Mouse (Mus musculus): ENCODE data around the gene Rem2. TPM values are rescaled to one million over a fixed set of nuclear protein-coding genes. Genes with fewer than 3 reads are reported as not detected.

Gene Rem2
- polyA plus RNA-seq, 1 experiment from 2014 or later = 40.0 TPM

DNA sequence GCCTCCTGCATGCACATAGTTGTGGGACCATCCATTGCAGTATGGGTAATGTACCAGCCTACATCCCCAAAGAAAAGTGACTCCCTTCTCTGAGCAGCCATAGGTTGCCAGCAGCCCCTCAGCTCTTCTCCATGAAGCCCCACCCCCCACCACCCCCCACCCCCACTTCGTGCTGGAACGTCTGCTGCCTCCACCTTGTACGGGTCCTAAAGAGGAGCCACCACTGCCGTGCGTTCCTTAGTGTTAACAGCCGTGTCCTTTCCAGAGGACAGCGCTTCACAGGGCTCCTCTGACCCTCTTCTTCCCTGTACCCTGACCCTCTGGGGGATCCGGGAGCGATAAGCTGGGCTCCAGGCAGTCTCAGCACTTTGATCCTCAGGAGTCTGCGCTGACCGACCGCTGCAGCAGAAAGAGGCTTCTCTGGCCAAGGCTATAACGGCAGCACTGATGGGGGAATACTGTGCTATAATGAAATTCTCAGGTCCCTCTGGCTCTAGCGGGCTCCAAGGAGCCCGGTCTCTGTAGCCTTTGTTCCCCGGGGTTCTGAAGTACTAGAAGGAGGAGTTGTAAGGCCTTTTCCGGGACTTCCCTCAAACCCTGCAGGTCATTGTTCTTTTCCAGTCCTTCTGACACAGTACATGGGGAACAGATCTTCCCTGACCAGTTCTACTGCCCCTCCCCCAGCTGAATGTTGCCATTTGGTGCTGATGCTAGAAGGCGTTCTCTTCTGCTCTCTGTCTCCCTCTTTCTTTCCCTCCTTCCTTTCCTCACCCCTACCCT is 51.5 kb downstream of the Rem2 start:
- H3K4me1 ChIP-seq (replicated peaks; ENCODE audit: control insufficient read depth, insufficient read depth, low read length) = no peaks in the 10 kb centered on the region; the same call in 1 of the 2 replicates
- H3K9ac ChIP-seq (ENCODE audit: low read depth, low read length) = peak overlapping the region; percentile 65
- no peaks in the 10 kb centered on the region for H3K27me3 ChIP-seq (ENCODE audit: control insufficient read depth, insufficient read depth, low read length)
- DNase-seq (ENCODE audit: low spot score) = peak; percentile 68
- peak overlapping the region; percentile 33 for H3K4me3 ChIP-seq (ENCODE audit: low read depth, low read length)
- WGBS = under 1% methylated on average over 18 of the region's 18 CpGs
- H3K36me3 ChIP-seq (ENCODE audit: control insufficient read depth, insufficient read depth, low read length) = no peaks in the 10 kb centered on the region
- H3K4me2 ChIP-seq (replicated peaks; ENCODE audit: low read depth, low read length) = peak overlapping the region; percentile 63
- H3K9me3 ChIP-seq (ENCODE audit: control insufficient read depth, low read length) = no peaks in the 10 kb centered on the region
- peak overlapping the region; percentile 82 for H3K27ac ChIP-seq (ENCODE audit: low read depth, low read length)
- peak; percentile 81 for ATAC-seq (ENCODE audit: low FRiP score)

DNA sequence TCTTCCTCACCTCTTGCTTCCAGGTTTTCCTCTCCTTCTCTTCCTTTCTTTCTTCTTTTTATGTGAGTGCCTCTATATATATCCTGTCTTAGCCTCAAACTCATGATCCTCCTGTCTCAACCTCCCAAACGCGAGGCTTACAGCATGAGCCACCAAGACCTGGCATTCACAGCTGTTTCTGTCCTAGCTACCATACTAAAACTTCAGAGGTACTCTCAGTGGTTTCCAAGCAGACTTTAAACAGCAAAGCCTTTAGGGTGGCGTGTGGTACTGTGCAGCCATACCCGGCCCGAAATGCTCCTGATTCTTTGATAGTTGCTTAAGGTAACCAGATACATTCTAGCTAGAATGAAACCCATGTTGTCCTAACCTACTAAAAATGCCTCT is 52.1 kb downstream of the Rem2 start:
- 18% methylated on average over 5 of the region's 5 CpGs for WGBS
- ATAC-seq (ENCODE audit: low FRiP score) (peak; percentile 20; the same call in 1 of the 2 replicates), DNase-seq (ENCODE audit: low spot score) (no peak)
- Histone ChIP-seq H3K9me3 (ENCODE audit: control insufficient read depth, low read length) (no peaks in the 10 kb centered on the region), H3K9ac (ENCODE audit: low read depth, low read length) (no peak overlapping the region; the same call in 1 of the 2 replicates), H3K4me3 (ENCODE audit: low read depth, low read length) (no peak overlapping the region), H3K27ac (ENCODE audit: low read depth, low read length) (peak overlapping the region; percentile 82), H3K4me2 (replicated peaks; ENCODE audit: low read depth, low read length) (no peak overlapping the region), H3K36me3 (ENCODE audit: control insufficient read depth, insufficient read depth, low read length) (no peaks in the 10 kb centered on the region), H3K4me1 (replicated peaks; ENCODE audit: control insufficient read depth, insufficient read depth, low read length) (no peaks in the 10 kb centered on the region; the same call in 1 of the 2 replicates), H3K27me3 (ENCODE audit: control insufficient read depth, insufficient read depth, low read length) (no peaks in the 10 kb centered on the region)

DNA sequence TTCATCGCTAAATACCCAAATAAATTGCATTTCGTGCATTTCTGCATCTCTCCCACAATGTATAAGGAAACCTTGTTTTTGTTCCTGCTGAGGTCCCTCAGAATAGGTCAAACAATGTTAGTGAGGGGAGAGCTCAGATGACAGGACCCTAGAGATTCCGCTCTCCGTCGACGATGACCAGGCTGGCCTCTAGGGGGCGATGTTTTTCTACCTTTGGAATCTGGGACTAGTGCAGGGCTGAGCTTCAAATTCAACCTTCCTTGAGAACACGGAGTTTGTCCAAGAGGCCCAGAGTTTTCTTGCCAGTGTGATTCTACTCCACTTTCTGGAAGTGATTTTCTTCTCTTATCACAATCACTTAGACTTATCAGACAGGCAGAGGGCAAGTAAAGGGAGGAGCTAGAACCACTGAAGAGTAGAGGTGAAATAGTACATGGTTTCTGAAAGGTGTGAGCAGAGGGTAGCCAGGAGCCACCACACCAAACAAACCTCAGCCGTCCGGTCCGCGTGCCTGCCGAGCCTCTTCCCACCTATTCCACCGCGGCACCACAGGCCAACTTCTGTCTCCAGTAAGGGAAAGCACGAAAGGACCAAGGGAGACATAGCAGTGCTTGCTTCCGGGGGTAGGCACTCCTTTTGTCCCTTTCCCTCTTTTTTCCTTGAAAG is 52.7 kb downstream of the Rem2 start:
- Histone ChIP-seq H3K36me3 (ENCODE audit: control insufficient read depth, insufficient read depth, low read length) (no peaks in the 10 kb centered on the region), H3K4me3 (ENCODE audit: low read depth, low read length) (no peak overlapping the region), H3K4me1 (replicated peaks; ENCODE audit: control insufficient read depth, insufficient read depth, low read length) (no peaks in the 10 kb centered on the region; the same call in 1 of the 2 replicates), H3K27me3 (ENCODE audit: control insufficient read depth, insufficient read depth, low read length) (no peaks in the 10 kb centered on the region), H3K4me2 (replicated peaks; ENCODE audit: low read depth, low read length) (no peak overlapping the region), H3K27ac (ENCODE audit: low read depth, low read length) (no peak overlapping the region), H3K9me3 (ENCODE audit: control insufficient read depth, low read length) (no peaks in the 10 kb centered on the region), H3K9ac (ENCODE audit: low read depth, low read length) (no peak overlapping the region)
- DNase-seq (ENCODE audit: low spot score) (peak; percentile 96), ATAC-seq (ENCODE audit: low FRiP score) (peak; percentile 81; the same call in 1 of the 2 replicates)
- WGBS = 11% methylated on average over 17 of the region's 17 CpGs

Other genes starting within 250 kb of the Rem2 start
- 270 and 300 TPM in 2 replicates for gene Dad1, start 222.0 kb upstream of the Rem2 start, polyA plus RNA-seq (2014; fragmentation: Nextera tagmentation; extraction: Ambion mirVana)
- 44.0 and 47.2 TPM in 2 replicates for gene Abhd4, start 221.9 kb upstream of the Rem2 start, polyA plus RNA-seq (2014; fragmentation: Nextera tagmentation; extraction: Ambion mirVana)
- not detected in 2 replicates for gene Olfr49, start 191.2 kb upstream of the Rem2 start, polyA plus RNA-seq (2014; fragmentation: Nextera tagmentation; extraction: Ambion mirVana)
- 46.7 and 47.2 TPM in 2 replicates for gene Oxa1l, start 115.3 kb upstream of the Rem2 start, polyA plus RNA-seq (2014; fragmentation: Nextera tagmentation; extraction: Ambion mirVana)
- 4.3 and 4.8 TPM in 2 replicates for gene Slc7a7, start 58.3 kb upstream of the Rem2 start, polyA plus RNA-seq (2014; fragmentation: Nextera tagmentation; extraction: Ambion mirVana)
- 206 and 231 TPM in 2 replicates for gene Mrpl52, start 49.2 kb upstream of the Rem2 start, polyA plus RNA-seq (2014; fragmentation: Nextera tagmentation; extraction: Ambion mirVana)
- gene Mmp14, start 44.5 kb upstream of the Rem2 start, polyA plus RNA-seq (2014; fragmentation: Nextera tagmentation; extraction: Ambion mirVana) = 71.2 and 73.1 TPM in 2 replicates
- 19.7 and 19.9 TPM in 2 replicates for gene Lrp10, start 12.0 kb upstream of the Rem2 start, polyA plus RNA-seq (2014; fragmentation: Nextera tagmentation; extraction: Ambion mirVana)
- gene Prmt5, start 41.4 kb downstream of the Rem2 start, polyA plus RNA-seq (2014; fragmentation: Nextera tagmentation; extraction: Ambion mirVana) = 115 and 120 TPM in 2 replicates
- 34.8 and 35.7 TPM in 2 replicates for gene Haus4, start 78.5 kb downstream of the Rem2 start, polyA plus RNA-seq (2014; fragmentation: Nextera tagmentation; extraction: Ambion mirVana)
- gene Ajuba, start 101.5 kb downstream of the Rem2 start, polyA plus RNA-seq (2014; fragmentation: Nextera tagmentation; extraction: Ambion mirVana) = 23.2 and 29.4 TPM in 2 replicates
- gene 4931414P19Rik, start 129.9 kb downstream of the Rem2 start, polyA plus RNA-seq (2014; fragmentation: Nextera tagmentation; extraction: Ambion mirVana) = 6.2 and 6.9 TPM in 2 replicates
- gene Psmb5, start 141.9 kb downstream of the Rem2 start, polyA plus RNA-seq (2014; fragmentation: Nextera tagmentation; extraction: Ambion mirVana) = 439 and 455 TPM in 2 replicates
- gene Psmb11, start 145.3 kb downstream of the Rem2 start, polyA plus RNA-seq (2014; fragmentation: Nextera tagmentation; extraction: Ambion mirVana) = not detected in 2 replicates
- not detected in 2 replicates for gene Gm17606, start 164.9 kb downstream of the Rem2 start, polyA plus RNA-seq (2014; fragmentation: Nextera tagmentation; extraction: Ambion mirVana)
- gene Cdh24, start 165.3 kb downstream of the Rem2 start, polyA plus RNA-seq (2014; fragmentation: Nextera tagmentation; extraction: Ambion mirVana) = 5.6 and 8.1 TPM in 2 replicates
- 99.9 and 108 TPM in 2 replicates for gene 1700123O20Rik, start 210.1 kb downstream of the Rem2 start, polyA plus RNA-seq (2014; fragmentation: Nextera tagmentation; extraction: Ambion mirVana)
- 148 and 185 TPM in 2 replicates for gene Acin1, start 210.8 kb downstream of the Rem2 start, polyA plus RNA-seq (2014; fragmentation: Nextera tagmentation; extraction: Ambion mirVana)
- 0.06 TPM in 2 replicates for gene Gm29776, start 222.7 kb downstream of the Rem2 start, polyA plus RNA-seq (2014; fragmentation: Nextera tagmentation; extraction: Ambion mirVana)
- gene Cebpe, start 236.1 kb downstream of the Rem2 start, polyA plus RNA-seq (2014; fragmentation: Nextera tagmentation; extraction: Ambion mirVana) = 0.20 TPM in 1 of 2 replicates, not detected in the other

All from hindbrain, embryonic 11.5 days (tissue).